Mouse (Mus musculus) olfactory bulb, adult 2 months (tissue): ENCODE measurements at regions not wholly inside any gene's neighbourhood (a gene's known extent, or its start where the extent isn't known, plus 50 kb on each side); places are given as distances from the start of the nearest gene placed in this dataset.

Experiments
- H3K27ac ChIP-seq: fragments of 200-500 bp; 2 replicates; pipeline ENCODE4 v1.5.1; 2012; ENCODE audit warnings: low read depth, low read length; ENCODE audit not compliant: insufficient read depth
- H3K4me1 ChIP-seq: fragments of 200-500 bp; 2 replicates; pipeline ENCODE4 v1.6.1; 2012; ENCODE audit warnings: low read length; ENCODE audit not compliant: control insufficient read depth, insufficient read depth
- H3K4me3 ChIP-seq: fragments of 200-500 bp; 2 replicates; pipeline ENCODE4 v1.5.1; 2012; ENCODE audit warnings: mild to moderate bottlenecking, low read depth, low read length, moderate library complexity; ENCODE audit not compliant: insufficient read depth
- CTCF ChIP-seq: fragments of 200-500 bp; IDR thresholded peaks from 2 replicates; pipeline ENCODE4 v1.5.1; 2012; ENCODE audit warnings: low read depth, mild to moderate bottlenecking, low read length, moderate library complexity; ENCODE audit not compliant: insufficient read depth
- POLR2A ChIP-seq: fragments of 200-500 bp; IDR thresholded peaks from 2 replicates; pipeline ENCODE4 v1.6.1; 2012; ENCODE audit warnings: mild to moderate bottlenecking, low read depth, low read length, moderate library complexity; ENCODE audit not compliant: insufficient read depth
- WGBS: fragments of 180-500 bp; shearing (Covaris S2); methylation state at CpG from one replicate; pipeline ENCODE4 v1.1.7; 2018; 5-methylcytosine and 5-hydroxymethylcytosine counted together

- TF ChIP-seq POLR2A, result no peak
- no peak for TF ChIP-seq CTCF
- no peak overlapping the region for H3K27ac ChIP-seq
- no peaks in the 10 kb centered on the region for H3K4me1 ChIP-seq
- no peak overlapping the region for H3K4me3 ChIP-seq
- WGBS, result 46% methylated on average over 5 of the region's 5 CpGs
These were observed 358.3 kb upstream of the Vstm2b start for GRCm38 (mm10) chr7:40539789-40540188.

GRCm38 (mm10) chr7:40541283-40541682 is 356.8 kb upstream of the Vstm2b start:
- Histone ChIP-seq H3K27ac (no peak overlapping the region), H3K4me3 (no peak overlapping the region), H3K4me1 (no peaks in the 10 kb centered on the region)
- WGBS, result 85% methylated on average over 4 of the region's 4 CpGs
- TF ChIP-seq CTCF, result no peak
- no peak for TF ChIP-seq POLR2A

GRCm38 (mm10) chr7:40563447-40564118 is 334.5 kb upstream of the Vstm2b start:
- Histone ChIP-seq H3K4me3 (no peak overlapping the region), H3K27ac (no peak overlapping the region), H3K4me1 (no peaks in the 10 kb centered on the region)
- no peak for TF ChIP-seq CTCF
- WGBS, result 34% methylated on average over 10 of the region's 10 CpGs

- Histone ChIP-seq H3K27ac (no peak overlapping the region), H3K4me3 (no peak overlapping the region), H3K4me1 (no peaks in the 10 kb centered on the region)
- WGBS, result 78% methylated on average over 4 of the region's 4 CpGs
- TF ChIP-seq CTCF (no peak), POLR2A (no peak)
These were observed 322.2 kb upstream of the Vstm2b start for GRCm38 (mm10) chr7:40575971-40576370.

DNA sequence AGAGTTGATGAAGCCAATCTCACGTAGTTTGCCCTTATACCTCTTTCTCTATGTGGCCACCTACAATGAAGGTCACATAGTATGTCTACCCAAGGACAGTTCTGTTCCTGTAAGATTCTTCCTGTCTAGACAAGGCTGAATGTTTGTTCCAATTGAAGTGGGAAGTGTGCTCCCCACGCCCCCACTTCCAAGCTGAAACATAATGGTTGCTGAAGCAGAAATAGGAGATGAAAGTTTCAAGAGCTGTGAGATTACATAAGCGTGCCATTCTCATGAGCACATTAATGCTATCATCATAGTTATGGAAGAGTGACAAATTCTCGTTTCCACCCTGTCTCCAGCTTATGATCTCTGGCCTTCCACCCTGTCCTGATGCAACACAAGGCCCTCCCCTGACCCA is 320.8 kb upstream of the Vstm2b start:
- TF ChIP-seq POLR2A, result no peak
- TF ChIP-seq CTCF, result no peak
- H3K4me3 ChIP-seq, result no peak overlapping the region
- no peaks in the 10 kb centered on the region for H3K4me1 ChIP-seq
- 84% methylated on average over 4 of the region's 4 CpGs for WGBS
- no peak overlapping the region for H3K27ac ChIP-seq

- H3K4me3 ChIP-seq, result no peak overlapping the region
- no peaks in the 10 kb centered on the region for H3K4me1 ChIP-seq
- H3K27ac ChIP-seq, result no peak overlapping the region
- TF ChIP-seq POLR2A (no peak), CTCF (no peak)
- WGBS, result 80% methylated on average over 3 of the region's 3 CpGs
These were observed 277.4 kb upstream of the Vstm2b start for GRCm38 (mm10) chr7:40620761-40621160.

- 25% methylated on average over 3 of the region's 3 CpGs for WGBS
- Histone ChIP-seq H3K4me1 (no peaks in the 10 kb centered on the region), H3K4me3 (no peak overlapping the region), H3K27ac (no peak overlapping the region)
- TF ChIP-seq CTCF (no peak), POLR2A (no peak)
These were observed 275.3 kb upstream of the Vstm2b start for GRCm38 (mm10) chr7:40622811-40623210.

- no peaks in the 10 kb centered on the region for H3K4me1 ChIP-seq
- TF ChIP-seq CTCF (no peak), POLR2A (no peak)
- WGBS, result 79% methylated on average over 2 of the region's 2 CpGs
- no peak overlapping the region for H3K27ac ChIP-seq
- no peak overlapping the region for H3K4me3 ChIP-seq
These were observed 274.8 kb upstream of the Vstm2b start for GRCm38 (mm10) chr7:40623286-40623685.

DNA sequence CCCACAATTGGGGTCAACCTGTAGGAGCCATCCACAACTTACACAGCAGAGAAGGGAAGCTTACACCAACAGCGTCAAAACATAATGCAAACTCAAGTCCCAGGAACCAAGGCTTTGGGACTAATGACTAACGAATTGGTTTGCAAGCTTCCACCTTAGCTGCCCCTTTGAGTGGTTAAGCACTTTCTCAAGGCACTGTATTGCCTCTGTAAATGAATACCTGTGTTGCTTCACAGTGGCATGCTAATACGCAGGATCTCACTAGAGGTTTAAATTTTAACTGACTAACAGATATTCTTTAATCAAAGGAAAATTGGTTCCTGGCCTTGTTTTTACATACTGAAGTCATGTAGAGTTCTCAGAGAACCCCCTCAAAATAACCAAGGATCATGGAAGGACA is 261.8 kb upstream of the Vstm2b start:
- Histone ChIP-seq H3K27ac (no peak overlapping the region), H3K4me1 (no peaks in the 10 kb centered on the region), H3K4me3 (no peak overlapping the region)
- 93% methylated on average over 3 of the region's 3 CpGs for WGBS
- no peak for TF ChIP-seq CTCF
- TF ChIP-seq POLR2A, result no peak

- TF ChIP-seq CTCF, result no peak
- TF ChIP-seq POLR2A, result no peak
- Histone ChIP-seq H3K4me1 (no peaks in the 10 kb centered on the region), H3K27ac (no peak overlapping the region), H3K4me3 (no peak overlapping the region)
- WGBS, result 61% methylated on average over 7 of the region's 7 CpGs
These were observed 243.1 kb upstream of the Vstm2b start for GRCm38 (mm10) chr7:40654982-40655381.
